Mouse (Mus musculus) kidney, postnatal 36 days (tissue): ENCODE data around the gene D630045J12Rik.
A peak's percentile ranks its signal among the peaks of the same experiment; 100 is the strongest.

Experiments
- DNase-seq, 2 experiments: peaks; one replicate each; pipeline ENCODE4 v3.0.0; 2021 to 2022; ENCODE audit warnings: mixed read lengths in 2 of 2

Gene D630045J12Rik

DNA sequence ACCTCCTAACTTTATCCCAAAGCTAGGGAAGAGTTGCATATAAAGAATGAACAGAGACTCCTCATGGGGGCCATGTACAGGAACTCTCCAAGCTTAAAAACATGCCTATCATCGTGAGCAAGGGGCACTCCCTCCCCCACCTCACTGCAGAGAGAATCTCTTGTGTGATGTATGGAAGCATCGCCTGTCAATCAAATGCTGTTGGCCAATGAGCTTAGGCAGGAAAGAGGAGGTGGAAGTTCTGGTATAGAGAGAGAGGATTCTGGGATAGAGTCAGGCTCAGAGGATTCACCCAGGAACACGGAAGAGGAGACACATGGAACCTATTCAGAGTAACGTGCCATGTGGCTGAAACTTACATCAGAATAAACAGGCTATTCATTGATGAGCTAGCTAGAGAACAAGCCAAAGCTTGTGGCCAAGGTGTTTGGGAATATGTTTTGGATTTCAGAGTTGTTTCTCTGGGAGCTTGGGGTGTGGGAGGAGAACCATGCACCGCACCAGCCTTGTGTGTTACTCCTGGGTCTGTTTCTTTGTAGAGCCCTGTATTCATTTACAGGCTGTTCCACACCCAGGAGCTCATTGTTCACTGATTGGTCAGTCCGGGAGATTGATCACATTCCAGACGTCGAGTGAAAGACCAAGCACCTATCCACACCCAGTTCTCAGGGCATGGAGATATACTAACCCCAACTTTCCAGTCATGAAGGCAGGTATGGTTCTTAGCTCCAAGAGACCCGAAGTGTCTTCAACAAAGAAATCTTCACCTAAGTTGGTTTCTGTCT is 166.4 kb downstream of the D630045J12Rik start:
- DNase-seq: no peak

DNA sequence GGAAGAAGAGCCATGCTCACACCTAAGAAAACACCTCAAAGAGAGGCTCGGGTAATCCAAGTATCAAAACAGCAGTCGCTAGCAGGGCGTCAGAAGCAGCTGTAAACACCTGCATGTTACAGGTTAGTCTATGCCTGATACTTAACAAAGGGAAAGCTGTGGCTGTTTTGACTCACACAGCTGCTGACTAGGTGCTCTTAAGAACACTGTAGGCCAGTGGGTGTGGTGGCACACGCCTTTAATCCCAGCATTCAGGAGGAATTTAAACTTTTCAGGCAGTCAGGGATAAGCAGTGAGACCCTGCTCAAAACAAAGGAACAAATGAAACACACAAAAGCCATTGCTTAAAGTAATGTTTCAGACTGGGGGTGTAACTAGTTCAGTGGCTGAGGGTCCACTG is 170.6 kb downstream of the D630045J12Rik start:
- no peak for DNase-seq

DNA sequence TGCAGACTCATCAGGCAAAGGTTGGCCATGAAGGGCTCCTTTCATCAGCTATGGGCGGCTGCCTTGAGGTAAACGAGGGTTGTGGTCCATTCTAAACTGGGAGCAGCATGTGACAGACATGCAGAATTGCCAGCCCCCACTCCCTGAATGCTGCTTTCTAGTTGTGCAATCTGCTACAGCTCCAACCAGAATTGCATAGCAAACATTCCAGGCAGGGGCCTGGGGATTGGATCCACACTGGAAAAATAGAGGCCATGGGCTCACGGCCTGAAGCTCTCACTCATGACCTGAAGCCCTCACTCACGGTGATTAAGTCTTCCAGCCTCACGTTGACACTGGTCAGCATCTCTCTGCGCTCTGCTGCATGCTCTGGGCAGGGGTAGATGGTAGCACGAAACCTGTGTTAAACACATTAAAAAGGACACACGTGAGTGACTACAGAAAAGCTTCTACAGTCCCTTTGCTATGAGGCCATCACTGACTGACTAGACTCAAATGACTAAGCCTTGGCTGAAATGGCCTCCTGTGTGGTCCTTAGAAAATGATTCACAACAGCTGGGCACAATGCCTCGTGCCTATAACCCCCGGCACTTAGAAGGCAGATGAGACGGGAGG is 172.0 kb downstream of the D630045J12Rik start:
- DNase-seq: peak; percentile 35 to 41

DNA sequence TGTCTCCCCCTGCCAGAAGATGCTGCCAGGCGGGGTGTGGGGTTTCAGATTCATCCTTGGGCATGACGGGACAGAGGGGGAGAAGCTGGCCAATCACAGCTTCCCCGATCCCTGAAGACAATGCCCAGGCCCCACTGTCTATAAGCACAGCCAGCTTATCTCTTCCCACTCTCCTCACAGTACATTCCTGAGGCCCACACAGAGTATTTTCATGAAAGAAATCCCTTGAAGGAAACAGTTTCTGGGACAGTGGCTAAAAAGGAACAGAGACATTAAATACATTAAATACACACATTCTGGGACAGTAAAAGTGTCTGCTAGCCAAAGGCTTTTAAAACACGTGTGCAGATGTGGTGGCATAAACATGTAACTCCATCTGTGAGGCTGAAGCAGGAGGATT is 173.4 kb downstream of the D630045J12Rik start:
- no peak for DNase-seq

DNA sequence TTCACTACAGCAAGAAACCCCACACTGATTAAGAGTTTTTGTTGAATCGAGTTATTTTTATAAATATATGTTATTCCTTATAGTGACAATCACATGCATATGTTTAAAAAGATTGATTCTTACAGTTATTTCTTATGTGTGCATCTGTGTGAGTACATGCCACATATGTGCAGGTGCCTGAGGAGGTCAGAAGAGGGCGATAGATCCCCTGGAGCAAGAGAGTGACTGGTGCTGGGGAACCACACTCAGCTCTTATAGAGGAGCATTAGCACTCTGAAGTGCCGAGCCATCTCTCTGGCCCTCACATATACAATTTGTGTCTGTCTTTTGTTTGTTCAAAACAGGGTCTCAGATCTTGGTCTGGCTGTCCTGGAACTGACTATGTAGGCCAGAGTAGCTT is 180.2 kb downstream of the D630045J12Rik start:
- no peak for DNase-seq
